Mouse (Mus musculus): ENCODE measurements around the gene Mov10l1. TPM values are rescaled to one million over a fixed set of nuclear protein-coding genes. Genes with fewer than 3 reads are reported as not detected.

Gene Mov10l1
- total RNA-seq, 1 experiment from 2014 or later = not detected

DNA sequence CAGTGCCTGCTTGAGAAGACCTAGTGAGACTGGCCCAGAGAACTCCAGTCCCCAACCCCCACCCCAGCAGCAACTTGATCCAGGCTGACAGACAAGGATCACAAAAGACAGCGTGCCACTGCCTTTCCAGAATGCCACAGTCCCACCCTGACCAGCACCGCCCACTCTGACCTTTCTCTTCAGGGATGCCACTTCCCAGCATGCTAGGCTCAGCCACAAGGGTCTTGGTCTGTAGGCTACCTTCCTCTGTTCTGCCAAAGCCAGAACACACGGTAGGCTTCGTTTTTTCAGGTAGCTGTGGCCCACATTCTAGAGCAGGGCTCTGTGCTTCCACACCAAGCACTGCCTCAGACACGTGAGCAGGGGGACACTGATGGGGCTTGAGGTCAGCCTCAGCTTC is 119.9 kb downstream of the Mov10l1 start:
- ATAC-seq (replicated peaks; ENCODE audit: insufficient number of reproducible peaks, low FRiP score, low TSS enrichment, poor library complexity, severe bottlenecking) = no peak

DNA sequence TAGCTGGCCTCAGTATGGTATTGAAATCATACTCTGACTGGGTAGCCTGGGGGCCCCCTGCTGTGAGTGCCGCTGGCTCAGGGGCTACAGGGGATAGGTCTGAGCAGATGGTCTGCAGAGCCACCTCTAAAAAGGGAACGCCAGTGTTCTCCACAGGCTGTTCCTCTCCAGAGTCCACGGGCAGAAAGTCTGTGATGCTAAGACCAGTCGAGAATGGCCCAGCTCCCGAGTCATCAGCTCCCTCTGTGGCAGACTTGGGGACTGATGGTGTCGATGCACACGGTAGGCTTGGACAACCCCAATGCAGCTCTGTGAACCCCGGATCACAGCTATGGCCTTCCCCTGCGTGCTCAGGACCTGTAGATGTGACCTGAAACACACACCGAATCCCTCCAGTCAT is 121.2 kb downstream of the Mov10l1 start:
- ATAC-seq (replicated peaks; ENCODE audit: insufficient number of reproducible peaks, low FRiP score, low TSS enrichment, poor library complexity, severe bottlenecking) = no peak

DNA sequence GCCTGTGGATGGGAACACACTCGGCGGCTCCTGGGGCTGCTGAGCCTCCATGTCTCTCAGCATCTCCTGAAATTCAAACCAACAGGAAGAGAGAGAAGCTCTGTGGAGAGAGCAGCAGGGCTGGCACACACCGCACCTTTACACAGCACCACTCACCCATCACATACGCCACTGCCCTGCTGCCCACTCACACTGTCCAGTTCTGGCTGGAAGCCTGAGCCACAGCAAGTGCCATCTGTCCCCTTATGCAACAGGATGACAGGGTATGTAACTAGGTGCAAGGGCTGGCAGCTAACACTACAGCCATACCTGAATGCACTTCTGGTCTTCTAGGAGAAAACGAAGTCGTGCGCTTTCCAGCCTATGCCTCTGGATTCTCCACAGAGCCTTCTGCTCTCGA is 121.7 kb downstream of the Mov10l1 start:
- no peak for ATAC-seq (replicated peaks; ENCODE audit: insufficient number of reproducible peaks, low FRiP score, low TSS enrichment, poor library complexity, severe bottlenecking)

Other genes with a start within 250 kb of the Mov10l1 start
- gene Brd1, start 248.7 kb upstream of the Mov10l1 start, total RNA-seq (2017) = 81.7 to 95.3 TPM (median 82.8 TPM) in 3 replicates
- gene Zbed4, start 231.2 kb upstream of the Mov10l1 start, total RNA-seq (2017) = 16.3 to 28.2 TPM (median 20.2 TPM) in 3 replicates
- 5.8 to 15.6 TPM (median 9.6 TPM) in 3 replicates for gene Alg12, start 163.6 kb upstream of the Mov10l1 start, total RNA-seq (2017)
- gene Creld2, start 163.3 kb upstream of the Mov10l1 start, total RNA-seq (2017) = 59.8 to 71.4 TPM (median 62.8 TPM) in 3 replicates
- 31.1 to 42.4 TPM (median 34.9 TPM) in 3 replicates for gene Pim3, start 120.7 kb upstream of the Mov10l1 start, total RNA-seq (2017)
- not detected in 3 replicates for gene Ttll8, start 28.5 kb upstream of the Mov10l1 start, total RNA-seq (2017)
- gene Mlc1, start 3.9 kb upstream of the Mov10l1 start, total RNA-seq (2017) = 0.29 TPM in 1 of 3 replicates, not detected in the others
- not detected in 3 replicates for gene Panx2, start 76.8 kb downstream of the Mov10l1 start, total RNA-seq (2017)
- 39.1 to 48.0 TPM (median 42.2 TPM) in 3 replicates for gene Trabd, start 92.2 kb downstream of the Mov10l1 start, total RNA-seq (2017)
- gene Selenoo, start 106.2 kb downstream of the Mov10l1 start, total RNA-seq (2017) = 13.1 to 23.8 TPM (median 16.3 TPM) in 3 replicates
- 11.0 to 27.3 TPM (median 26.4 TPM) in 3 replicates for gene Tubgcp6, start 140.2 kb downstream of the Mov10l1 start, total RNA-seq (2017)
- gene Hdac10, start 145.8 kb downstream of the Mov10l1 start, total RNA-seq (2017) = 19.4 to 24.3 TPM (median 20.6 TPM) in 3 replicates
- 0.39 to 5.8 TPM (median 3.7 TPM) in 3 replicates for gene Mapk12, start 157.8 kb downstream of the Mov10l1 start, total RNA-seq (2017)
- 4.5 to 6.6 TPM (median 4.6 TPM) in 3 replicates for gene Mapk11, start 166.7 kb downstream of the Mov10l1 start, total RNA-seq (2017)
- gene Plxnb2, start 197.9 kb downstream of the Mov10l1 start, total RNA-seq (2017) = 145 to 153 TPM (median 153 TPM) in 3 replicates
- 2.1 to 3.1 TPM (median 2.7 TPM) in 3 replicates for gene Dennd6b, start 213.6 kb downstream of the Mov10l1 start, total RNA-seq (2017)
- gene Ppp6r2, start 228.6 kb downstream of the Mov10l1 start, total RNA-seq (2017) = 16.8 to 32.5 TPM (median 19.4 TPM) in 3 replicates